Mouse (Mus musculus) inflammation-experienced regulatory T-cells (primary cell): ENCODE data around the gene Slc48a1. TPM values are rescaled to one million over a fixed set of nuclear protein-coding genes. Genes with fewer than 3 reads are reported as not detected.

Source experiments
- polyA plus RNA-seq, 2 experiments: library from polyadenylated mRNA; unstranded; fragments of 100-300 nt; shearing (Covaris generic); gene quantifications; one replicate each; pipeline ENCODE4 v1.2.1; 2017

Slc48a1 gene
- 10 to 100 TPM; 42.8 to 51.0 TPM for polyA plus RNA-seq

DNA sequence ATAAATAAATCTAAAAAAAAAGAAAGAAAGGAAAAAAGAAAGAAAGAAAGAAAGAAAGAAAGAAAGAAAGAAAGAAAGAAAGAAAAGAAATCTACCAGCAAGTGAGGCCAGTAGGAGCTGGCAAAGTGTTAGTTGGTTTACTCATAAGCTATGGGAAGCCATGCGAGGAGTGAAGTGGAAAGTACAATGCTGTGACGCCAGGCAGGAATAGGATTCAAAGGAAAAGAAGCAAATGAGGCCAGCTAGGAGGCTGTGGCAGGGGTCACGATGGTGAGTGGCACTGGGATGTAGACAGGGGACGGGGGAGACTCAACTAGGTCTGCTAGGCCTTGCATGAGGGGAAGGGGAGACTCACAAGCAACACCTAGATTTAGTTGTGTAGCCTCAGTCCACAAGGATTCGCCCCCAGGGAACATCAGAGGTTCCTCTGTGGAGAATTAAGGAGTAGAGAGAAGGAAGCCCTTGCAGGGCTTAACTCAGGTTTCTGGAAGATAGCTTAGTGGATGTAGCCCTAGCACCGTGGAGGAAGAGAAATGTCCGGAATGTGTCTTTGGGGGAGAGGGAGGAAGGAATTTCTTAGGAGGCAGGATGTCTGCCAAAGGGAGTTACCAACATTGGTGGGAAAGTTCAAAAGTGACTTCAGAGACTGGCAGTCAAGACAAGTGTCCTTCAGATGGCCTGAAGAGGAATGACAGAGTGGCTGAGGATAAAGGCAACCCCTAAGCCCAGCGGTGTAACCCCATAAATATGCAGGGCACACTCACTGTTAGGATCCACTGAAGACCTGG, at the start of gene Slc48a1:
Slc48a1 (plus strand) TSS at position 210 of the 788 bp plus-strand sequence.

DNA sequence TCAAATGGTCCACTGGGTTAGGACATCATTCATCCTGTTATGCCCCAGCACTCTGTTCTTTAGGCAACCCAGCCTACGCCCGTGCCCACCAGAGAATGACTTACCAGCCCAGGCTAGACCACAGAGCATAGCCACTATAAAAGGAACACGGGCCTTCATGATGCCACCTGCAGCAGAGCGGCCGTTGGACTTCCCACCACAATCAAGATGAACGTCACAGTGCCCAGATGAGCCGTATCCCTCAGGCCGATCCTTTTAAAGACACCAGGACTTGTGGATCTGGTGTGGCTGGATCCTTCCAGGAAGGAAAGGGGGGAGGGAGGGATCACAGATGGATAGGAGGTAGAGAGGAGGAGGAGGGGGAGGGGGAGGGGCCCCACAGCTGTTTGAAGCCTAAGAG, 47.2 kb upstream of the Slc48a1 start, which contains the start of gene Endou:
Endou (minus strand) TSS at position 229 of the 400 bp plus-strand sequence.

DNA sequence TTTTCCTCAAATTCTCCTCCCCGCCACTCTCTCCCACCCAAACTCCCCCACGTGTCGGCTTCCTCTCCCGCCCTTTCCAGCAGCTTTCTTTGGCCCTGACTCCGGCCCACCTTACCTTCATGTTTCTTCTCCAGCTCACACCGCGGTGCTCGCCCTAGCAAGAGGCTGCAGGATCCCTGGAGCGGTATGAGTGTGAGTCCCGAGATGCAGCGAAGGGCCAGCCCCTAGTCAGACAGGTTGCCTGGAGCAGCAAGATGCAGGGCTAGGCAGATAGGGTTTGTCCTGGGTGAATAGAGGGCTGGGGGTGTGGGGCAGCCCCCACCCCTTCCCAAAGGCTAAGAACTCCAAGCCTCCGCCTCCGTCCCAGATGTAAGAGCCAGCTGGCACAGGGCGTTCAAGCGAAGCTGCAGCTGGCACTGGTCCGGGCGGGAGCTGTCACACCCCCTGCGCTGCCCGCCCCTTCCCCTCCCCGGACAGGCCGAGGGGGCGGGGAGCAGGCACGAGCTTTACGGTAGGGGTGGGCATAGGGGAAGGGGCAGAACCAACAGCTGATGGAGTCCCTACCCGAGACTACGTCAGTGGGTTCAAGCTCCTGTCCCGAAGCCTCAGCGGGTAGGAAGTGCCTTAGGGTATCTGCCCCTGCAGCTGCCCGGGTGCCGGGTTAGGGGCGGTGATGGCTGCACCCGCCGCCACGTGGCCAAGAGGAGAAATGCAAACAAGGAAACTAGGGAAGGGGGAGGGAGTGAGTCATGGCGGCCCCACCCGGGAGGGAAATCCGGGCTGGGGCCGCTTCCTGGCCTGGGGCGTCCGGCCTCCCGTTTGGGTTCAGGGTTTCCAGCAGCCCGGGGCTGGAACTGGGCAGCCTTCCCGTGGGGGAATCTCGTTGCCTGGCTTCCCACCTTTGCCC, 10.8 kb upstream of the Slc48a1 start, which contains the start of gene Rapgef3:
Rapgef3 (minus strand) TSS at position 693 of the 907 bp plus-strand sequence.

Other genes starting within 250 kb of the Slc48a1 start
- 10 to 100 TPM; 26.1 to 31.8 TPM for gene Rpap3, start 72.7 kb upstream of the Slc48a1 start, polyA plus RNA-seq
- gene Endou, start 47.2 kb upstream of the Slc48a1 start, polyA plus RNA-seq, result 1 to 10 TPM in 1 of 2 experiments, under 1 TPM in 1; 0.27 to 1.1 TPM
- gene Rapgef3, start 10.5 kb upstream of the Slc48a1 start, polyA plus RNA-seq, result 1 to 10 TPM in 1 of 2 experiments, under 1 TPM in 1; 0.83 to 1.7 TPM
- gene Hdac7, start 66.0 kb downstream of the Slc48a1 start, polyA plus RNA-seq, result 10 to 100 TPM; 73.1 to 87.2 TPM
- 10 to 100 TPM in 1 of 2 experiments, under 1 TPM in 1; 0.93 to 15.9 TPM for gene Vdr, start 132.1 kb downstream of the Slc48a1 start, polyA plus RNA-seq
- 10 to 100 TPM; 21.7 to 30.0 TPM for gene Tmem106c, start 185.7 kb downstream of the Slc48a1 start, polyA plus RNA-seq
- under 1 TPM; 0.04 to 0.18 TPM for gene Col2a1, start 226.2 kb downstream of the Slc48a1 start, polyA plus RNA-seq